Mouse (Mus musculus) gastrocnemius, adult 8-10 months (tissue): ENCODE data around the gene Pds5a. TPM values are rescaled to one million over a fixed set of nuclear protein-coding genes. Genes with fewer than 3 reads are reported as not detected.
A peak's percentile ranks its signal among the peaks of the same experiment; 100 is the strongest.
"Not testable (repeated sequence)": the region's sequence is repeated elsewhere in the genome, so short reads cannot be mapped to it uniquely, and the experiment has no call there.

Experiments used
- DNase-seq, 2 experiments: peaks; one replicate each; pipeline ENCODE4 v3.0.0; 2022; ENCODE audit warnings: low spot score in 2 of 2
- total RNA-seq, 4 experiments: library from RNA; stranded (reverse); gene quantifications; 2 replicates each; pipeline ENCODE4 v1.2.4; 2022

Pds5a gene
- 10 to 100 TPM; 37.4 to 55.3 (median 41.5) TPM for total RNA-seq

DNA sequence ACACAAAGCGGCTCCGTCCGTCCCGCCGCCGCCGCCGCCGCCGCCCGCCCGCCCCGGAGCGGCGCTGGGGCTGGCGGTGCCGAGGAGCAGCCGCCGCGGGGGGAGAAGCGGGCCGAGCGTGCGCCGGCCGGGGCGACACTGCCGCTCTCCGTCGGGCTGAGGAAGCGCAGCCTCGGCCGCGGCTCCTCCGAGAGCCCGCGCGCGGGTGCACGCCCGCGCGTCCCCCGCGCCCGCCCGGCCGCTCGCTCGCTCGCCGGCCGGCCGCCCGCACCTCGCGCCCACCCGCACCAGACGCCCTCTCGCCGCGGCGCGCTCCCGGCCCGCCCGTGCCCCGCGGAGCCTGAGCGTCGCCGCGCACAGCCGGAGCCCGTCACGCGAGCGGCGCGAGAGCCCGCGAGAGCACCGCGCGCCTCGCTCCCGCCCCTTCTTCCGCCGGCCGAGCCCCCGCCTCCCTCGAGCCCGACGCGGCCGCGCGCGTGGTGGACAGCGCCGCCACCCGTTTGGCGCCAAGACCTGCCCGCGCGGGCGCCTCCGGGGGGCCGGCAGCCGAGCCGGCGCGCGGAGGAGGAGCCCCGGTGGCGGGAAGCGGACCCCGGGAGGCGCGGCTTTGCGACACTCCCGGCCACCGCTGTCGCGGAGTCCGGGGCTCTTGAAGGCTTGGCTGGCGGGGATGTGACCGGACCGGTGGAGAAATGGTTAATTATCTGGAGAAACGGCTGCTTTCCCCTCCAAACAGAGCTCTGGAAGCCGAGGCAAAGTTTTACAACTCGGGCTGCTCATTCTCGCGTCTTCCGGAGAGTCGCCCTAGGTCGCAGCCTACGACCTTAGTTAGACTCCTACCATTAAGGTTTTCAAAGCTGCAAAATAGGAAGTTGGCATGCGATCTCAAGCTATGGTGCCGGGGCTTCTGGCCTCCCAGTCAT, at the start of gene Pds5a:
TSS of gene Pds5a (minus strand) at position 438 of the 923 bp plus-strand sequence.
- peak; percentile 62 to 76 for DNase-seq

- no peak for DNase-seq
Measured at GRCm38 (mm10) chr5:65746908-65747307, 48.8 kb upstream of the Pds5a start.

DNA sequence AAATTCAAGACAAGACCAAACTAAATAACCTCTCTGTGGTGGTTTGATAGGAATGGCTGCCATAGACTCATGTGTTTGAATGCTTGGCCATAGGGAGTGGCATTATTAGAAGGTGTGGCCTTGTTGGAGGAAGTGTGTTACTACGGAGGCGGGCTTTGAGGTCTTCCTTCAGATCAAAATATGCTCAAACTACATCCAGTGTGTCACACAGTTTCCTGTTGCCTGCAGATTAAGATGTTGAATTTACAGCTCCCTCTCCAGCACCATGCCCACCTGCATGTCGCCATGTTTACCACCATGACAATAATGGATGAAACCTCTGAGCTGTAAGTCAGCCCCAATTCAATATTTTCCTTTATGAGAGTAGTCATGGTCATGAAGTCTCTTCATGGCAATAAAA, 41.3 kb upstream of the Pds5a start:
- no peak for DNase-seq

- no peak for DNase-seq
Measured at GRCm38 (mm10) chr5:65735601-65736000, 37.5 kb upstream of the Pds5a start.

- DNase-seq: no peak
Measured at GRCm38 (mm10) chr5:65731173-65732007, 33.3 kb upstream of the Pds5a start.

DNA sequence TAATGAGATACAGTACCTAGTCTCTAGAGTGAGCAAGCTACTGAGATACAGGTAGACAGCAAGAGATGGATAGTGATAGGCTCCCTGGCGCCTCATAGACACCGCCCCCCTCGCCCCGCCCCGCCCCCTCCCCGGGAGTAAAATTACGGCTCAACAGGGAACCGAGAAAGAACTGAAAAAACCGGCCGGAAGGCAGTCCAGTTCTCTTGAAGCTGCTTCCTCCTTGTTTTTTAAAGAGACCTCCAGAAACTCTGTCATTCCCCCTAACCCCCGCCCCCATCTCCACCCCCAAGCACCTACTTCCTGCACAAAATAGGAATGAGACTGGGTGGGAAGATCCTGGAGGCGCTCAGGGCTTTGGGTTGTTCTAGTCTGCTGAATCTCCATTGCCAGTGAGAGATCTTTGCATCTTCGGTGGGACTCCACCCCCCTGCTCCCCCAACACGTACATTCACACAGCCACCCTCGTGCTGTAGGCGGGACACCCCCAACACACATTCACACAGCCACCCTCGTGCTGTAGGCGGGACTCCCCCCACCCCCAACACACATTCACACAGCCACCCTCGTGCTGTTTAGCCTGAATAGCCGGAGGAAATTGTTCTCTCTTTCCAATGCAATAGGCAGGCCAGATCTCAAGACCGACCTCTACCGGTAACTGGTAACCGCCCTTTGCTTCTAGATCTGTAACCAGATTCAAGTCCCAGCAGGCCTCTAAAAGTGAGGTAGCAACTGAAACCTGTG, 26.4 kb upstream of the Pds5a start:
- peak; percentile 10 to 34 for DNase-seq

GRCm38 (mm10) chr5:65718368-65718767, 20.3 kb upstream of the Pds5a start:
- no peak for DNase-seq

GRCm38 (mm10) chr5:65717903-65718211, 19.8 kb upstream of the Pds5a start:
- not testable (repeated sequence) for DNase-seq

GRCm38 (mm10) chr5:65717063-65717902, 19.2 kb upstream of the Pds5a start:
- DNase-seq: no peak

GRCm38 (mm10) chr5:65715084-65715483, 17.0 kb upstream of the Pds5a start:
- DNase-seq: no peak

- no peak for DNase-seq
Measured at GRCm38 (mm10) chr5:65711463-65711862, 13.4 kb upstream of the Pds5a start.

DNA sequence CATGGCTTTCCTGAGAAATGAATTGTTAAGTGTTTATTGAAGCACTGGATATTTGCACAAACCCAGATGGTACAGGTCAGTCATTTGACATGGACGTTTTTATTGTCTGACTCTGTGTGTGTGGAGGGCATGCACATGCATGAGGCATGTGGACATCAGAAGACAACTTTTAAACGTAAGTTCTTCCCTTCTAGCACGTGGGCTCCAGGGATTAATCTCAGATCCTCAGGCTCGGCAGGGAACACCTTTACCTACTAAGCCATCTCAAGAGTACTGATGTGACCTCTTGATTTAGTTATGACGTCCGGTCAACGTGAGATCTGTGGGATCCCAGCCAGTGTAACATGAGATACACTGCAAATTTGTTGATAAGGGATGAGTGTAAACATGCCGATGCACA, 12.2 kb upstream of the Pds5a start:
- DNase-seq: no peak

- DNase-seq: no peak
Measured at GRCm38 (mm10) chr5:65706979-65707378, 8.9 kb upstream of the Pds5a start.

- DNase-seq: no peak
Measured at GRCm38 (mm10) chr5:65706171-65706570, 8.1 kb upstream of the Pds5a start.

GRCm38 (mm10) chr5:65704765-65705678, 6.9 kb upstream of the Pds5a start:
- no peak for DNase-seq

DNA sequence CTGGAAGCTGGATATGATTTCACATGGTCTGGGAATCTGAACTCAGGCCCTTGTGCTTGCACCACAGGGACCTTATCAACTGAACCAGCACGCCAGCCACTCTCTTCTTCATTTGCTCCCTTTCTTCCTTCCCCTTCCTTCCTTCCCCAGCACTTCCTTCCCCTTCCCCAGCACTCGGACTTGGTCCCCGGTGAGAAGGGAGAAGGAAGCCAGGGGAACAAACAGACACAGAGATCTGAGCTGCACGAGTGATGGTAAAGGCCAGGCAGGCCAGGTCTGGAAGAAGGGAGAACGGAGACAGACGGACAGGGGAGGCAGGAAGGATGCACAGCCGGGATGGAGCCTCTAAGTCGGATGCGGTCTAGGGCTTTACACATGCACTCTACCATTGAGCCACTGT, 5.2 kb upstream of the Pds5a start:
- no peak for DNase-seq

DNA sequence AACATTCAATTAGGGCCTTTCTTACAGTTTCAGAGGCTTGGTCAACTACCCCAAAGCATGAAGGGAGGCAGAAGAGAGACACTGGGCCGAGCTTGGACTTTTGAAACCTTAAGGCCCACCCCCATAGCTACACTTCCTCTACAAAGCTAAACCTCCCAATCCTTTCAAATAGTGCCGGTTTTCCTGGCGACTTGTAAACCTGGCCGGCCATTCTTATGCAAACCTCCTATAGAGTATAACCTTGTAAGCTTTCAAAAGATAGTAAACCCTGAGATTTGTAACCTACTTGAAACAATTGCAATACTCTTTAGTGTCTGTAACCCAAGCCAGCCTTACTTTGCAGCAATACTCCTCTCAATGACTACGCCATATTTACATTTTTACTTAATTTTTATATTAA, 2.0 kb upstream of the Pds5a start:
- no peak for DNase-seq

GRCm38 (mm10) chr5:65699146-65699545, 1.1 kb upstream of the Pds5a start:
- no peak for DNase-seq

- no peak for DNase-seq
Measured at GRCm38 (mm10) chr5:65698759-65699136, 675 bp upstream of the Pds5a start.

DNA sequence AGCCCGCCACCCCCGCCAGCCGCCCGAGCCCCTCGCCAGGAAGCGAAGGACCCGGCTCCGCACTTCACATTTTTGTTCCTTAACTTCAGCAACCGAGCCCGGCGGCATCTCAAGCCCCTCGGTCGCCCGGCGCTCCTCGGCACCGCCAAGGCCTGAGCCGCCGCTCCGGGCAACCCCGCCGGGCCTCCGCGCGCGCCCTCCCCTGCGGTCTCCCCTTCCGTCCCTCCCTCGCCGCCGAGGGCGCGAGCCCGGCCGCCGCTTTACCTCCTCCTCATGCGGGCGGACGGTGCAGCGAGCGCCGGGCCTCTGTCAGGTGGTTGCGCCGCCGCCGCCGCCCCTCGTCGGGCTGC, 612 bp downstream of the Pds5a start:
- peak in 1 of 2 experiments; percentile 4 for DNase-seq
